Mouse (Mus musculus) large intestine, adult 2 months (tissue): ENCODE results near the gene Klhdc7a. TPM values are rescaled to one million over a fixed set of nuclear protein-coding genes. Genes with fewer than 3 reads are reported as not detected.

Experiments
- polyA plus RNA-seq: library from polyadenylated mRNA; depleted of rRNA; stranded (reverse); fragments of >200 nt; gene quantifications from 2 replicates; pipeline ENCODE4 v1.2.3, GENCODE M21; 2012; rRNA removed

Klhdc7a gene
- polyA plus RNA-seq, 1 experiment: 0.52 TPM

Other genes starting within 250 kb of the Klhdc7a start
- gene Pax7, start 134.5 kb downstream of the Klhdc7a start, polyA plus RNA-seq: not detected in 2 replicates